Mouse (Mus musculus): ENCODE data around the gene Mmp28. TPM values are rescaled to one million over a fixed set of nuclear protein-coding genes. Genes with fewer than 3 reads are reported as not detected.

Gene Mmp28
- polyA plus RNA-seq, 1 experiment, result 0.52 TPM

DNA sequence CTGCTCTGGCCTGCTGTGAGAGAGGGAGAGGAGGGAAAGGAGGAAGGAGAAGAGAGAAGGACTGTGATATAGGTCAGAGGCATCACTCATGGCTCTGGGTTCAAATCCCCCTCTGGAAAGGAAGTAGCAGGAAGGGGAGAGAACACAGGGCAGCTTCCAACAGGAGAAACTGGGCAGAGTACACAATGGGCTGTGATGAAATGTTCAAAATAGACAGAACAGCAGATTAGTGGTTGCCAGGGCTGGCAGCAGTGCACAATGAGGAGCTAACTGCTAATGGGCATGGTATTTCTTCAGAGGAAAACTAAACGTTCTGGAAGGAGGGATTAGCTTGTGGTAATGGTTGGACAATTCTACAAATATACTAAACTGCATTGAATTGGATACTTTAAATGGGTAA lies 12.3 kb downstream of the Mmp28 start:
- Histone ChIP-seq H3K27me3 (ENCODE audit: control insufficient read depth, insufficient read depth, low read length, poor library complexity, severe bottlenecking) (no peaks in the 10 kb centered on the region), H3K4me1 (ENCODE audit: control insufficient read depth, insufficient read depth, low read length) (peaks cover 10% of the 10 kb centered on the region), H3K27ac (ENCODE audit: insufficient read depth, low read length) (no peak overlapping the region), H3K9ac (ENCODE audit: low read depth, poor library complexity, severe bottlenecking) (no peak overlapping the region), H3K9me3 (replicated peaks; ENCODE audit: control insufficient read depth, insufficient read depth, low read length, poor library complexity, severe bottlenecking) (no peaks in the 10 kb centered on the region), H3K4me3 (ENCODE audit: low read depth, low read length) (no peak overlapping the region), H3K36me3 (ENCODE audit: control insufficient read depth, insufficient read depth, low read length, poor library complexity, severe bottlenecking) (no peaks in the 10 kb centered on the region)
- TF ChIP-seq CTCF (IDR thresholded peaks at IDR 0.05; ENCODE audit: low read depth, low read length), result no peak
- TF ChIP-seq EP300 (IDR thresholded peaks at IDR 0.05; ENCODE audit: insufficient read depth, low read depth, low read length), result no peak

DNA sequence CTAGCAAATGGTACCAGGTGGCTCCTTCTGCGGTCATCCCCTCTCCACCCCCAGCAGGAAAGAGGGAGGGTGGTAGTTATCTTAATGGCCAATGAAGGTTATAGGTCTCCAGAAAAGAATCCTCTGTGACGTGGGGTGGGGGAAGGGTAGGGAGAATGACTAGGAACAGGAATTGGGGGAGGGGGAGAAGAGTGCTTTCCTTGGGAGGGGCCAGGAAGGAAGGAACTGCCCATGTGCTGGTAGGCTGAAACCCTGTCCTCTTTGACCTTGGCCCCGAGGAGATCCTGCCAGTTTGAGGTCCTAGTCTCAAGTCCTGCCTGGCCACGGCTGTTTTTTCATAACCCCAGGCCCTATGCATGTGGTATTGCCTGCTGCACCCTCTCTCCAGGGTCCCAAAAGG lies 13.6 kb downstream of the Mmp28 start:
- Histone ChIP-seq H3K9ac (ENCODE audit: low read depth, poor library complexity, severe bottlenecking) (no peak overlapping the region), H3K36me3 (ENCODE audit: control insufficient read depth, insufficient read depth, low read length, poor library complexity, severe bottlenecking) (no peaks in the 10 kb centered on the region), H3K4me1 (ENCODE audit: control insufficient read depth, insufficient read depth, low read length) (peaks cover 10% of the 10 kb centered on the region), H3K27ac (ENCODE audit: insufficient read depth, low read length) (peak overlapping the region; percentile 40), H3K4me3 (ENCODE audit: low read depth, low read length) (no peak overlapping the region), H3K27me3 (ENCODE audit: control insufficient read depth, insufficient read depth, low read length, poor library complexity, severe bottlenecking) (no peaks in the 10 kb centered on the region), H3K9me3 (replicated peaks; ENCODE audit: control insufficient read depth, insufficient read depth, low read length, poor library complexity, severe bottlenecking) (no peaks in the 10 kb centered on the region)
- TF ChIP-seq EP300 (IDR thresholded peaks at IDR 0.05; ENCODE audit: insufficient read depth, low read depth, low read length) (peak; percentile 55; the same call in 1 of the 2 replicates), POLR2A (IDR thresholded peaks at IDR 0.05; ENCODE audit: insufficient read depth, low read length) (no peak), CTCF (IDR thresholded peaks at IDR 0.05; ENCODE audit: low read depth, low read length) (no peak)

- Histone ChIP-seq H3K4me1 (ENCODE audit: control insufficient read depth, insufficient read depth, low read length) (peaks cover 12% of the 10 kb centered on the region), H3K36me3 (ENCODE audit: control insufficient read depth, insufficient read depth, low read length, poor library complexity, severe bottlenecking) (no peaks in the 10 kb centered on the region), H3K9ac (ENCODE audit: low read depth, poor library complexity, severe bottlenecking) (no peak overlapping the region), H3K4me3 (ENCODE audit: low read depth, low read length) (no peak overlapping the region), H3K27me3 (ENCODE audit: control insufficient read depth, insufficient read depth, low read length, poor library complexity, severe bottlenecking) (no peaks in the 10 kb centered on the region), H3K9me3 (replicated peaks; ENCODE audit: control insufficient read depth, insufficient read depth, low read length, poor library complexity, severe bottlenecking) (no peaks in the 10 kb centered on the region), H3K27ac (ENCODE audit: insufficient read depth, low read length) (peak overlapping the region; percentile 40)
- TF ChIP-seq POLR2A (IDR thresholded peaks at IDR 0.05; ENCODE audit: insufficient read depth, low read length) (no peak), CTCF (IDR thresholded peaks at IDR 0.05; ENCODE audit: low read depth, low read length) (no peak), EP300 (IDR thresholded peaks at IDR 0.05; ENCODE audit: insufficient read depth, low read depth, low read length) (no peak)
These were observed 14.0 kb downstream of the Mmp28 start for GRCm38 (mm10) chr11:83448927-83449236.

DNA sequence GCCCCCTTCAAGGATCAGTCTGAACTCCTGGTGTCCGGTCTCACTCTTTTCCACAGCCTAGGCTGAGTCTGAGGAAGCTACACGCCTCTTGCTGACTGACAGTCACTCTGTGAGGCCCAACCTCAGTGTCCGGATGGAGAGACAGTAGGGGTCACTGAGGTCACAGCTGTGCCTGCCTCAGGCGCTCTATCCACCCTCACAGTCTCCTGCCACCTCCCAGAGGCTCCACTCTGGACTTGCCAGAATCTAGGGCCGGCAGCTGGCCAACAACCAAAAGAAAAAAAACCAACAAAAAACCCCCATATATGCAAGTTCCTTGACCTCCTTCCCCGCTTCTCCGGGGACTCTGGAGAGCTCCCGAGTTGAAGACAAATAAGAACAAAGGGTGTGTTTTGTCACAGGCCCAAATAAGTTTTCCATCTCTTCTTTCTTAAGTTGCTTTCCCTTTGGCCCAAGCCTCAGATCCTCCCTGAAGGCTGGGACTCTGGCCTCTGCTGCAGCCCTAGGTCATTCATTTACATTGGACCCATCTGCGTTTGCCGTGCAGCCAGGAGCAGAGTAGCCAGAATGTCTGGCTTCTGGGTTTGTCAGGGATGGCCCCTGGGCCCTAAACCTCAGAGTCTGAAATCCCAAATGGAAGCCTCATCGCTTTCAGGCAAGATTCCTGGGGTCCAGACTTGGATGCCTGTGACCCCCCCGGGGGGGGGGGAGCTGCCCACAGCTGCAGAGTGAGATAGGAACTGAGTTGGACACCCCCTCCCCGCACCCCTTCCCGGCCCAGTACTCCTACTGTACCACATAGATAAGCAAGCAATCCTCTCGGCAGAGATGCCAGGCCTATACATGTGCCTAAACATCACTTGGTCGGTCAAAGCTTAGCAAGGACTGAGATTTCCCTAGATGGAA lies 14.6 kb downstream of the Mmp28 start:
- TF ChIP-seq EP300 (IDR thresholded peaks at IDR 0.05; ENCODE audit: insufficient read depth, low read depth, low read length), result peak; percentile 60; the same call in 1 of the 2 replicates
- TF ChIP-seq POLR2A (IDR thresholded peaks at IDR 0.05; ENCODE audit: insufficient read depth, low read length), result no peak
- peaks cover 12% of the 10 kb centered on the region for H3K4me1 ChIP-seq (ENCODE audit: control insufficient read depth, insufficient read depth, low read length)

GRCm38 (mm10) chr11:83447612-83448011 lies 15.3 kb downstream of the Mmp28 start:
- Histone ChIP-seq H3K9me3 (replicated peaks; ENCODE audit: control insufficient read depth, insufficient read depth, low read length, poor library complexity, severe bottlenecking) (no peaks in the 10 kb centered on the region), H3K4me3 (ENCODE audit: low read depth, low read length) (no peak overlapping the region), H3K27ac (ENCODE audit: insufficient read depth, low read length) (no peak overlapping the region; the same call in 1 of the 2 replicates), H3K27me3 (ENCODE audit: control insufficient read depth, insufficient read depth, low read length, poor library complexity, severe bottlenecking) (no peaks in the 10 kb centered on the region), H3K36me3 (ENCODE audit: control insufficient read depth, insufficient read depth, low read length, poor library complexity, severe bottlenecking) (no peaks in the 10 kb centered on the region), H3K9ac (ENCODE audit: low read depth, poor library complexity, severe bottlenecking) (no peak overlapping the region), H3K4me1 (ENCODE audit: control insufficient read depth, insufficient read depth, low read length) (peaks cover 12% of the 10 kb centered on the region)
- TF ChIP-seq EP300 (IDR thresholded peaks at IDR 0.05; ENCODE audit: insufficient read depth, low read depth, low read length) (no peak), POLR2A (IDR thresholded peaks at IDR 0.05; ENCODE audit: insufficient read depth, low read length) (no peak), CTCF (IDR thresholded peaks at IDR 0.05; ENCODE audit: low read depth, low read length) (no peak)

More for the DNA sequence above, 14.6 kb downstream of the Mmp28 start:
- Histone ChIP-seq H3K27ac (ENCODE audit: insufficient read depth, low read length) (no peak overlapping the region; the same call in 1 of the 2 replicates), H3K9ac (ENCODE audit: low read depth, poor library complexity, severe bottlenecking) (no peak overlapping the region), H3K4me3 (ENCODE audit: low read depth, low read length) (no peak overlapping the region), H3K27me3 (ENCODE audit: control insufficient read depth, insufficient read depth, low read length, poor library complexity, severe bottlenecking) (no peaks in the 10 kb centered on the region), H3K9me3 (replicated peaks; ENCODE audit: control insufficient read depth, insufficient read depth, low read length, poor library complexity, severe bottlenecking) (no peaks in the 10 kb centered on the region), H3K36me3 (ENCODE audit: control insufficient read depth, insufficient read depth, low read length, poor library complexity, severe bottlenecking) (no peaks in the 10 kb centered on the region)

DNA sequence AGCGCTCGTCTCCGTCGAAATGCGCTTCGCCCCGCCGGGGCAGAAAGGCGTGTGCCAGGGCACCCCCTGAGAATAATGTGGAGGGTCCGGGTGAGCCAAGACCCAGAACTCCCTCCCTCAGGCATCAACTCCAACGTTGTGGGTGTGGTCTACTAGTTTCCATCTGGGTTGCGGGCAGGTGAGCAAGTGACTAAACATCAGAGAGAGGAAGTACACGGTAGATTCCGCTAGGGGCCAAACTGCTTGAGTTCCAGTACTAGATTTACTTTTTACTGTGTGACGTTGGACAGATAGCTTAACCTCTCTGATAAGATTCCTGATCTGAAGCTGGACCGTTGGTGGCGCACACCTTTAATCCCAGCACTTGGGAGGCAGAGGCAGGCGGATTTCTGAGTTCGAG lies 17.9 kb downstream of the Mmp28 start:
- Histone ChIP-seq H3K4me1 (ENCODE audit: control insufficient read depth, insufficient read depth, low read length) (peaks cover 12% of the 10 kb centered on the region), H3K36me3 (ENCODE audit: control insufficient read depth, insufficient read depth, low read length, poor library complexity, severe bottlenecking) (no peaks in the 10 kb centered on the region), H3K4me3 (ENCODE audit: low read depth, low read length) (peak overlapping the region; percentile 29), H3K27me3 (ENCODE audit: control insufficient read depth, insufficient read depth, low read length, poor library complexity, severe bottlenecking) (no peaks in the 10 kb centered on the region), H3K9ac (ENCODE audit: low read depth, poor library complexity, severe bottlenecking) (peak overlapping the region; percentile 48), H3K9me3 (replicated peaks; ENCODE audit: control insufficient read depth, insufficient read depth, low read length, poor library complexity, severe bottlenecking) (no peaks in the 10 kb centered on the region), H3K27ac (ENCODE audit: insufficient read depth, low read length) (no peak overlapping the region)
- TF ChIP-seq CTCF (IDR thresholded peaks at IDR 0.05; ENCODE audit: low read depth, low read length), result no peak
- TF ChIP-seq EP300 (IDR thresholded peaks at IDR 0.05; ENCODE audit: insufficient read depth, low read depth, low read length), result no peak
- no peak for TF ChIP-seq POLR2A (IDR thresholded peaks at IDR 0.05; ENCODE audit: insufficient read depth, low read length)

Data from ES-Bruce4 (cell line).